Mouse (Mus musculus) limb, embryonic 13.5 days (tissue): ENCODE data around the gene Ubfd1. TPM values are rescaled to one million over a fixed set of nuclear protein-coding genes. Genes with fewer than 3 reads are reported as not detected.
"Not testable (repeated sequence)": the region's sequence is repeated elsewhere in the genome, so short reads cannot be mapped to it uniquely, and the experiment has no call there.

Experiments
- ATAC-seq: fragments of 200-750 bp; cut with Nextera tagmentation; 2 replicates; pipeline ENCODE4 v1.8.0; 2017; ENCODE audit warnings: low read depth, moderate number of reproducible peaks, moderate TSS enrichment; ENCODE audit not compliant: low FRiP score
- H3K27ac ChIP-seq: fragments of 300-500 bp; sonication (generic); 2 replicates; pipeline ENCODE4 v1.5.1; 2015; ENCODE audit warnings: inconsistent platforms, mild to moderate bottlenecking, moderate library complexity
- H3K27me3 ChIP-seq: fragments of 300-500 bp; sonication (generic); 2 replicates; pipeline ENCODE4 v1.6.1; 2015; ENCODE audit warnings: mild to moderate bottlenecking, inconsistent platforms
- H3K36me3 ChIP-seq: fragments of 300-500 bp; sonication (generic); 2 replicates; pipeline ENCODE4 v1.6.1; 2015; ENCODE audit warnings: inconsistent platforms, mild to moderate bottlenecking, moderate library complexity
- H3K4me1 ChIP-seq: fragments of 300-500 bp; sonication (generic); 2 replicates; pipeline ENCODE4 v1.6.1; 2015; ENCODE audit warnings: inconsistent platforms
- H3K4me2 ChIP-seq: fragments of 300-500 bp; sonication (generic); replicated peaks from 2 replicates; pipeline ENCODE4 v1.6.1; 2015; ENCODE audit warnings: inconsistent platforms, mild to moderate bottlenecking, moderate library complexity
- H3K4me3 ChIP-seq: fragments of 300-500 bp; sonication (generic); 2 replicates; pipeline ENCODE4 v1.5.1; 2015; ENCODE audit warnings: moderate library complexity, mild to moderate bottlenecking, inconsistent platforms
- H3K9ac ChIP-seq: fragments of 300-500 bp; sonication (generic); 2 replicates; pipeline ENCODE4 v1.6.1; 2015; ENCODE audit warnings: mild to moderate bottlenecking, inconsistent platforms
- H3K9me3 ChIP-seq: fragments of 300-500 bp; sonication (generic); 2 replicates; pipeline ENCODE4 v1.6.1; 2016; ENCODE audit warnings: inconsistent platforms
- WGBS: fragments of 180-500 bp; shearing (Covaris S2); methylation state at CpG from one replicate; pipeline ENCODE4 v1.1.7; 2015; 5-methylcytosine and 5-hydroxymethylcytosine counted together
- polyA plus RNA-seq: library from polyadenylated mRNA; unstranded; fragments of >200 nt; fragmentation: Nextera tagmentation; extraction: Ambion mirVana; gene quantifications from 2 replicates; pipeline ENCODE4 v1.2.1, GENCODE M21; 2015

Ubfd1 gene
- polyA plus RNA-seq, 1 experiment from 2014 or later, result 76.5 TPM

DNA sequence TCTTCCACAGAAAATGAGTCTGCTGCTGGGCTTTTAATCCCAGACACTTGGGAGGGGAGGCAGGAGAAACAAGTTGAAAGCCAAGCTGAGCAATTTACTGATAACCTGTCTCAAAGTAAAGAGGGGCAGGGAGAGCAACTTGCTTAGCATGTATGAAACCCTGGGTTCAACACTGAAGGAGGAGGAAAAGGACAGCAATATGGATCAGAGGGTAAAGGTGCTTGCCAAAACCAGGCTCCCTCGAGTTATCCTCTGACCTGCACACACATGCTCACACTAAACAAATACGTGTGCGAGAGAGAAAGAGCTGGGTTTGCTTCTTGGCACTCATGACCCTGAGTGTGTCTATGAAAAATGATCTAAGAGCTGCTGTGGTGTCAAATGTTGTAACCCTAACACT is 31.0 kb downstream of the Ubfd1 start:
- no peaks in the 10 kb centered on the region for H3K9me3 ChIP-seq
- no peak for ATAC-seq
- H3K27me3 ChIP-seq, result no peaks in the 10 kb centered on the region
- no peak overlapping the region for H3K4me2 ChIP-seq
- no peak overlapping the region for H3K9ac ChIP-seq
- H3K27ac ChIP-seq, result no peak overlapping the region
- no peak overlapping the region for H3K4me3 ChIP-seq
- peaks cover 14% of the 10 kb centered on the region for H3K4me1 ChIP-seq
- H3K36me3 ChIP-seq, result peaks cover 53% of the 10 kb centered on the region
- 89% methylated on average over 3 of the region's 3 CpGs for WGBS

DNA sequence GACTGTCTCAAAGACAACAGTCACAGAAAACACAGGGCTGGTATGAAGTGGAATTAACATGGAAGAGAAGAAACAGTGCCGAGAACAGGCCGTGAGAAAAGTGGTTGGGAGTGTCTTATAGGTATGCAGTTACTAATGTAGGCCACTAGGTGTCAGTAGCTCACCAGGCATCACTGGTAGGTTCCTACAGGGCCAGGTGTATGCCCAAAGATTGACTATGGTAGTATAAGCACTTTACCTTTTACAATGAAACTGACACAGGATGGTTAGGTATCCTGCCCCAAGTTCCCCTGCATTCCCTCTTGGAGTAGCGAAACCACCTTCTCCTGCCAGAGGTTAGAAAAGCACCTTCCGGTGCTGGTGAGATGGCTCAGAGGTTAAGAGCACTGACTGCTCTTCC is 32.2 kb downstream of the Ubfd1 start:
- peaks cover 14% of the 10 kb centered on the region for H3K4me1 ChIP-seq
- H3K4me3 ChIP-seq, result no peak overlapping the region
- H3K36me3 ChIP-seq, result peaks cover 44% of the 10 kb centered on the region
- H3K27ac ChIP-seq, result no peak overlapping the region
- H3K27me3 ChIP-seq, result no peaks in the 10 kb centered on the region
- WGBS, result 60% methylated on average over 4 of the region's 4 CpGs
- no peak overlapping the region for H3K9ac ChIP-seq
- no peaks in the 10 kb centered on the region for H3K9me3 ChIP-seq
- 0 out of 2 replicates have a peak overlapping the region, but pooled peaks have one; percentile 0 for H3K4me2 ChIP-seq
- no peak for ATAC-seq

DNA sequence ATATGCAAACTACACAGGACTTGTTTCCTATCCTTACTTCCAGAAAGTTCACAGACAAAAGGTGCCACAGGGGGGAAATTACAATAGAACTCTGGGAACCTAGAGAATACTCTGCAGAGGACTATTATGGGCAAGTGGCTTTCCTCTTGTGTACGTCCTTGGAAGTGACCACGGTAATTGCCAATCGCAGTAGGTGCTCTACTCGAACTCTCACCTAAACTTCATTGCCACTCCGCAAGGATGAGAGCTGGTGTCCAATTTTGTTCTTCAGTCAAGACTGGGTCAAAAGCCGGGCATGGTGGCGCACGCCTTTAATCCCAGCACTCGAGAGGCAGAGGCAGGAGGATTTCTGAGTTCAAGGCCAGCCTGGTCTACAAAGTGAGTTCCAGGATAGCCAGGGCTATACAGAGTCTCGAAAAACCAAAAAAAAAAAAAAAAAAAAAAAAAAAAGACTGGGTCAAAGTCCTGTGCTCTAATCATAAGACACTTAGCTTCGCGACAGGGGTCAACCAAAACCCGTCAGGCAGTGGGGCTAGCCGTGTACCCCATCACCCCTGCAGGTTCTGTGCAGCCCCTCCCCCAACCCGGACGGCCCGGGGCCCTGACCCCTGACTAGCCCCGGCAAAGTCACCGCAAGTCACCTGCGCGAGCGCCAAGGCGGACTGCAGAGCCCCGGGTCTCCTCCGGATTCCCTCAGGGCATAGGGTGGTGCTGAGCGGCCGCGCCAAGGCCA is 34.2 kb downstream of the Ubfd1 start:
- not testable (repeated sequence) for H3K27me3 ChIP-seq, H3K9me3 ChIP-seq, H3K27ac ChIP-seq
- Histone ChIP-seq H3K36me3 (peaks cover 24% of the 10 kb centered on the region), H3K4me1 (peaks cover 14% of the 10 kb centered on the region), H3K4me2 (peak overlapping the region; percentile 91), H3K4me3 (peak overlapping the region; percentile 59), H3K9ac (peak overlapping the region; percentile 88)
- peak; percentile 73 for ATAC-seq
- WGBS, result 7% methylated on average over 23 of the region's 28 CpGs

DNA sequence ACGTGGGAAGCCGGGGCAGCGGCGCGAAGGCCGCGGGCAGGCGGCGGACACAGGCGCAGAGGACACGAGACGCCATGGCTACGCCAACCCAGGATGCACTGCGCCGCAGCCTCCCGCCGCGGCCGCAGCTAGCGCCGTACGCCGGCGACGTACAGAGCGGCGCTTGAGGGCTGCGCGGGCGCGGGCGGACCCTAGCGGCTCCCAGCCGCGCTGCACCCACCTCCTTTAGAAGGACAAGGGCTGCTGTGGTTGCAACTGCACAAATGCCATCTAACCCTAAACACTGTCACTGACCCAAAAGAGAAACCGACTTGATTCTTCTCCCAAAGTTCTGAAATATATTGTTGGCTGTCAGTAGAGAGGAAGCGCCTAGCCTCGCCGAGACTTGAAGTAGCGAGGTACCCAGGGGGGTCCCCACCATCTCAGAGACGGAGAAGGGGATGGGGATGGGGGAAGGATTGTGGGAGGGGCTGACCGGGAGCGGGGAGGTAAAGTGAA is 34.8 kb downstream of the Ubfd1 start, which contains the start of gene Ndufab1:
Gene Ndufab1, minus strand, starts transcription at position 140 of the 498 bp plus-strand sequence.
- no peaks in the 10 kb centered on the region for H3K27me3 ChIP-seq
- no peak within 1 kb of the TSS for H3K27ac ChIP-seq
- peak within 1 kb of the TSS; percentile 59 for H3K4me3 ChIP-seq
- H3K9me3 ChIP-seq, result no peaks in the 10 kb centered on the region
- H3K9ac ChIP-seq, result peak within 1 kb of the TSS; percentile 88
- 1% methylated on average over 41 of the region's 43 CpGs for whole genome bisulfite sequencing
- peak within 1 kb of the TSS; percentile 91 for H3K4me2 ChIP-seq
- peak; percentile 99 for ATAC-seq
- H3K36me3 ChIP-seq, result peaks cover 20% of the 10 kb centered on the region
- peaks cover 14% of the 10 kb centered on the region for H3K4me1 ChIP-seq

DNA sequence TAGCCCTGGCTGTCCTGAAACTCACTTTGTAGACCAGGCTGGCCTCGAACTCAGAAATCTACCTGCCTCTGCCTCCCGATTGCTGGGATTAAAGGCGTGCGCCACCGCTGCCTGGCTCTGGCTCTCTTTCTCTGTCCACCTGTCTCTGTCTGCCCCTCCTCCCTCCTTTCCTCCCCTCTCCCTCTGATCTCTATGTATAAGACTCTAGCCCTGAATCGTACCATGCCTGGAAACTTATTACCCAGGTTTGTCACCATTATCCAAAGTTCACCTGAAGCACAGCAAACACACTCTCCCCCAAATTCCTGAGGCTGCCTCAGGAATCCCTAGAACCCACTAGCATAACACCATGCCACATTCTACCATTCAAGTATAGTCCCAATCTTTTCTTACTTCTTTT is 41.2 kb downstream of the Ubfd1 start:
- H3K4me1 ChIP-seq, result no peaks in the 10 kb centered on the region
- H3K27me3 ChIP-seq, result no peaks in the 10 kb centered on the region
- 93% methylated on average over 6 of the region's 6 CpGs for WGBS
- H3K9me3 ChIP-seq, result no peaks in the 10 kb centered on the region
- ATAC-seq, result no peak
- H3K4me2 ChIP-seq, result no peak overlapping the region
- peaks cover 45% of the 10 kb centered on the region for H3K36me3 ChIP-seq
- no peak overlapping the region for H3K9ac ChIP-seq
- no peak overlapping the region for H3K27ac ChIP-seq
- no peak overlapping the region for H3K4me3 ChIP-seq

DNA sequence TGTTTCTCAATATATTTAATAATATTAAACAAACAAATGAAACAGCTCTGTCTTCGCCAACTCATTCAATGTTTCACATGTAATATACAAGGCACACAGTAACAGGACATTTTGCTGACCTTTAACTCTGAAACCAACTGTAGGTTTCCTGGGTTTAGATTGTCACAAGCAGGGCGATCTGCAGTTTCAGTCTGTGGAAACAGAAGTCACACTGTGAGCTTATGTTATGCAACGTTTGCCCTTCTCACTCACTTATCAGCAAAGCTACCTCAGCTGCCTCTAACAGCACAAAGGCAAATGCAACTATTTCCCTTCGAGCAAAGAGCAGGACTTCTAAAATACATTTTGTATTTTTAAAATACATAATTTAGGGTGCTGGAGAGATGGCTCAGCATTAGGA is 56.5 kb downstream of the Ubfd1 start:
- Histone ChIP-seq H3K36me3 (peaks cover 68% of the 10 kb centered on the region), H3K4me3 (no peak overlapping the region), H3K9ac (no peak overlapping the region), H3K27me3 (no peaks in the 10 kb centered on the region), H3K27ac (no peak overlapping the region), H3K4me2 (no peak overlapping the region), H3K4me1 (no peaks in the 10 kb centered on the region), H3K9me3 (no peaks in the 10 kb centered on the region)
- no peak for ATAC-seq
- 83% methylated on average over 4 of the region's 4 CpGs for WGBS

DNA sequence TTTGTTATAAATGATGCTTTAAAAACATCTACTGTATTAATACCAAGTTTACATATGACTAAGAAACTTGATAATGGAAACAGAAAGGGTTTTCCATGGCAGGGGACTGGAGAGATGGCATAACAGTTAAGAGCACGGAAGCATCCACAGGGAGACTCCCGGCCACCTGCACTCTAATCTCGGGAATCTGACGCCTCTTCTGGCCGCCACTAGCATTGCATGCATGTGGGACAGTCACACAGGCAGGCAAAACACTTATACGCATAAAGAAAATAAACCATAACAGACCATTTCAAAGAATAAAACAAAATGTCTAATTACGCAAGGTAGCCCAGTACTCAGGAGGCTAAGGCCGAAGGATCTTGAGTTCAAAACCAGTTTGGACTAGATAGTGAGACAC is 58.7 kb downstream of the Ubfd1 start:
- WGBS, result 77% methylated on average over 8 of the region's 8 CpGs
- Histone ChIP-seq H3K36me3 (peaks cover 56% of the 10 kb centered on the region), H3K27ac (no peak overlapping the region), H3K4me1 (no peaks in the 10 kb centered on the region), H3K27me3 (no peaks in the 10 kb centered on the region), H3K4me2 (no peak overlapping the region), H3K9ac (no peak overlapping the region), H3K9me3 (no peaks in the 10 kb centered on the region), H3K4me3 (no peak overlapping the region)
- no peak for ATAC-seq

DNA sequence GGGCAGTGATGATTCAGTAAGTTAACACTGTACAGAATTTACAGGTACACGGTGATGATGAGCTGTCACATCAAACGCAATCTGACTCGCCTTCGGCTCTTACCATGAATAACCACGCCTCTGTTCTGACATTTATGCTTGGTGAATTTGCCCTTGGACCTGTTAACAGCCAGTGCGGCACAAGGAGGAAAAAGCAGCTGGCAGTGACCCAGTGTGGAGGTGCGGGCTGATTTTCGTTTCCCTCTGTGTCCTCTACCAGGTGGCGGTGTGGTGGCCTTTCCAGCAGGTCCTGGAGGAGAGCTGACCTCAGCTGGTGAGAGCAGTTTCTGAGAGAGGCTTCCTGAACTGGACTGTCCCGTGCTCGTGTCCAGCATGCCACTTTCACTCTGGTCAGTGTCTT is 60.0 kb downstream of the Ubfd1 start:
- 92% methylated on average over 11 of the region's 11 CpGs for WGBS

More for the DNA sequence above, 60.0 kb downstream of the Ubfd1 start:
- Histone ChIP-seq H3K36me3 (peaks cover 45% of the 10 kb centered on the region), H3K9ac (no peak overlapping the region), H3K27me3 (no peaks in the 10 kb centered on the region), H3K4me1 (0 out of 2 replicates have a peak, but pooled peaks cover 4% of the 10 kb centered on the region), H3K27ac (no peak overlapping the region), H3K4me3 (no peak overlapping the region), H3K4me2 (no peak overlapping the region), H3K9me3 (no peaks in the 10 kb centered on the region)
- ATAC-seq, result no peak

Other genes starting within 250 kb of the Ubfd1 start
- 0.05 TPM in 1 of 2 replicates, not detected in the other for gene Scnn1b, start 202.1 kb upstream of the Ubfd1 start, polyA plus RNA-seq
- 22.2 and 23.6 TPM in 2 replicates for gene Cog7, start 85.5 kb upstream of the Ubfd1 start, polyA plus RNA-seq
- gene Gga2, start 46.0 kb upstream of the Ubfd1 start, polyA plus RNA-seq, result 123 and 127 TPM in 2 replicates
- gene Ears2, start 88 bp downstream of the Ubfd1 start, polyA plus RNA-seq, result 15.4 and 16.2 TPM in 2 replicates
- 651 and 677 TPM in 2 replicates for gene Ndufab1, start 34.7 kb downstream of the Ubfd1 start, polyA plus RNA-seq
- 14.3 and 16.1 TPM in 2 replicates for gene Palb2, start 65.8 kb downstream of the Ubfd1 start, polyA plus RNA-seq
- 125 and 134 TPM in 2 replicates for gene Dctn5, start 65.9 kb downstream of the Ubfd1 start, polyA plus RNA-seq
- 113 and 120 TPM in 2 replicates for gene Plk1, start 92.3 kb downstream of the Ubfd1 start, polyA plus RNA-seq
- 0.05 and 0.13 TPM in 2 replicates for gene Ern2, start 119.0 kb downstream of the Ubfd1 start, polyA plus RNA-seq
- 0.22 TPM in 1 of 2 replicates, not detected in the other for gene Chp2, start 152.3 kb downstream of the Ubfd1 start, polyA plus RNA-seq
- 5.5 and 5.9 TPM in 2 replicates for gene Prkcb, start 221.6 kb downstream of the Ubfd1 start, polyA plus RNA-seq